Mouse (Mus musculus) small intestine, adult 2 months (tissue): ENCODE results near the gene Nup214. TPM values are rescaled to one million over a fixed set of nuclear protein-coding genes. Genes with fewer than 3 reads are reported as not detected.

Source experiments
- H3K27ac ChIP-seq: fragments of 200-500 bp; 2 replicates; pipeline ENCODE4 v1.5.1; 2012; ENCODE audit warnings: low read depth, low read length, control low read depth, inconsistent platforms; ENCODE audit not compliant: insufficient read depth
- H3K27me3 ChIP-seq: fragments of 200-500 bp; 2 replicates; pipeline ENCODE4 v1.6.1; 2012; ENCODE audit warnings: mild to moderate bottlenecking, moderate library complexity, low read length, inconsistent platforms; ENCODE audit not compliant: control insufficient read depth, insufficient read depth
- H3K36me3 ChIP-seq: fragments of 200-500 bp; 2 replicates; pipeline ENCODE4 v1.6.1; 2012; ENCODE audit warnings: mild to moderate bottlenecking, low read length, control low read depth, inconsistent platforms; ENCODE audit not compliant: control insufficient read depth, insufficient read depth
- H3K4me1 ChIP-seq: fragments of 200-500 bp; 2 replicates; pipeline ENCODE4 v1.6.1; 2012; ENCODE audit warnings: low read length, inconsistent platforms, mixed read lengths; ENCODE audit not compliant: control insufficient read depth, insufficient read depth, insufficient read length
- H3K4me3 ChIP-seq: fragments of 200-500 bp; 2 replicates; pipeline ENCODE4 v1.5.1; 2012; ENCODE audit warnings: low read depth, mild to moderate bottlenecking, control low read depth, inconsistent platforms, low read length, moderate library complexity
- CTCF ChIP-seq: fragments of 200-500 bp; IDR thresholded peaks from 2 replicates; pipeline ENCODE4 v1.5.1; 2012; ENCODE audit warnings: low read depth, mild to moderate bottlenecking, control low read depth, inconsistent platforms, low read length, moderate library complexity, mixed read lengths; ENCODE audit not compliant: insufficient replicate concordance, insufficient read length; ENCODE audit errors: extremely low read depth
- POLR2A ChIP-seq: fragments of 200-500 bp; IDR thresholded peaks from 2 replicates; pipeline ENCODE4 v1.6.1; 2012; ENCODE audit warnings: low read depth, mild to moderate bottlenecking, control low read depth, inconsistent platforms, low read length, moderate library complexity
- WGBS: fragments of 180-500 bp; shearing (Covaris S2); methylation state at CpG from one replicate; pipeline ENCODE4 v1.1.7; 2018; 5-methylcytosine and 5-hydroxymethylcytosine counted together
- polyA plus RNA-seq: library from polyadenylated mRNA; depleted of rRNA; stranded (reverse); fragments of >200 nt; gene quantifications from 2 replicates; pipeline ENCODE4 v1.2.3, GENCODE M21; 2012

Gene Nup214
- polyA plus RNA-seq, 1 experiment: 21.8 TPM

GRCm38 (mm10) chr2:31953687-31954086 is 20.5 kb upstream of the Nup214 start:
- no peaks in the 10 kb centered on the region for H3K36me3 ChIP-seq
- 76% methylated on average over 8 of the region's 8 CpGs for WGBS
- TF ChIP-seq POLR2A (no peak), CTCF (no peak)
- no peak overlapping the region for H3K4me3 ChIP-seq
- H3K27ac ChIP-seq: no peak overlapping the region
- H3K27me3 ChIP-seq: peaks cover 20% of the 10 kb centered on the region
- peaks cover 6% of the 10 kb centered on the region; the same call in 1 of the 2 replicates for H3K4me1 ChIP-seq

GRCm38 (mm10) chr2:31954779-31955181 is 19.5 kb upstream of the Nup214 start:
- no peak for TF ChIP-seq POLR2A
- H3K4me1 ChIP-seq: peaks cover 6% of the 10 kb centered on the region; the same call in 1 of the 2 replicates
- H3K4me3 ChIP-seq: no peak overlapping the region
- H3K27me3 ChIP-seq: peaks cover 20% of the 10 kb centered on the region
- WGBS: 87% methylated on average over 9 of the region's 9 CpGs
- no peaks in the 10 kb centered on the region for H3K36me3 ChIP-seq
- H3K27ac ChIP-seq: no peak overlapping the region

GRCm38 (mm10) chr2:31955686-31956085 is 18.6 kb upstream of the Nup214 start:
- H3K36me3 ChIP-seq: no peaks in the 10 kb centered on the region
- no peaks in the 10 kb centered on the region for H3K4me1 ChIP-seq
- no peak overlapping the region for H3K27ac ChIP-seq
- H3K27me3 ChIP-seq: peaks cover 12% of the 10 kb centered on the region
- TF ChIP-seq POLR2A (no peak), CTCF (no peak)
- 74% methylated on average over 5 of the region's 5 CpGs for WGBS
- no peak overlapping the region for H3K4me3 ChIP-seq

- WGBS: 84% methylated on average over 10 of the region's 10 CpGs
- H3K27me3 ChIP-seq: no peaks in the 10 kb centered on the region
- H3K4me1 ChIP-seq: no peaks in the 10 kb centered on the region
- H3K27ac ChIP-seq: no peak overlapping the region
- TF ChIP-seq CTCF (no peak), POLR2A (no peak)
- H3K4me3 ChIP-seq: no peak overlapping the region
- no peaks in the 10 kb centered on the region for H3K36me3 ChIP-seq
Observed at GRCm38 (mm10) chr2:31957211-31957610, 17.0 kb upstream of the Nup214 start.

- no peak for TF ChIP-seq CTCF
- no peak for TF ChIP-seq POLR2A
- no peaks in the 10 kb centered on the region for H3K4me1 ChIP-seq
- no peak overlapping the region for H3K27ac ChIP-seq
- no peaks in the 10 kb centered on the region for H3K36me3 ChIP-seq
- H3K4me3 ChIP-seq: no peak overlapping the region
- WGBS: 95% methylated on average over 8 of the region's 8 CpGs
- no peaks in the 10 kb centered on the region for H3K27me3 ChIP-seq
Observed at GRCm38 (mm10) chr2:31960986-31961385, 13.2 kb upstream of the Nup214 start.

- Histone ChIP-seq H3K36me3 (no peaks in the 10 kb centered on the region), H3K4me3 (no peak overlapping the region), H3K27ac (no peak overlapping the region), H3K27me3 (no peaks in the 10 kb centered on the region), H3K4me1 (no peaks in the 10 kb centered on the region)
- 63% methylated on average over 4 of the region's 4 CpGs for WGBS
- TF ChIP-seq CTCF (no peak), POLR2A (no peak)
Observed at GRCm38 (mm10) chr2:31961791-31962222, 12.4 kb upstream of the Nup214 start.

- no peak overlapping the region for H3K4me3 ChIP-seq
- no peaks in the 10 kb centered on the region for H3K36me3 ChIP-seq
- WGBS: 52% methylated on average over 8 of the region's 8 CpGs
- no peaks in the 10 kb centered on the region for H3K27me3 ChIP-seq
- H3K4me1 ChIP-seq: no peaks in the 10 kb centered on the region
- H3K27ac ChIP-seq: no peak overlapping the region
- no peak for TF ChIP-seq POLR2A
- TF ChIP-seq CTCF: no peak
Observed at GRCm38 (mm10) chr2:31962501-31963224, 11.6 kb upstream of the Nup214 start.

- no peak overlapping the region for H3K27ac ChIP-seq
- no peak for TF ChIP-seq POLR2A
- no peak for TF ChIP-seq CTCF
- H3K36me3 ChIP-seq: no peaks in the 10 kb centered on the region
- no peak overlapping the region for H3K4me3 ChIP-seq
- no peaks in the 10 kb centered on the region for H3K27me3 ChIP-seq
- no peaks in the 10 kb centered on the region for H3K4me1 ChIP-seq
- 78% methylated on average over 7 of the region's 7 CpGs for whole genome bisulfite sequencing
Observed at GRCm38 (mm10) chr2:31963491-31963890, 10.7 kb upstream of the Nup214 start.
